Mouse (Mus musculus) left cerebral cortex, postnatal 36 days (tissue): ENCODE measurements at regions not wholly inside any gene's neighbourhood (a gene's known extent, or its start where the extent isn't known, plus 50 kb on each side); places are given as distances from the start of the nearest gene placed in this dataset.
A peak's percentile ranks its signal among the peaks of the same experiment; 100 is the strongest.
"Not testable (repeated sequence)": the region's sequence is repeated elsewhere in the genome, so short reads cannot be mapped to it uniquely, and the experiment has no call there.

Source experiments
- DNase-seq, 2 experiments: peaks; one replicate each; pipeline ENCODE4 v3.0.0; 2021 to 2022; ENCODE audit warnings: low spot score in 2 of 2, mixed read lengths in 1 of 2
- intact Hi-C: fragments of 180-260 bp; cut with DNase I; formaldehyde crosslinking; loops from one replicate; pipeline ENCODE4 v1.15.1; 2025

GRCm38 (mm10) chr8:99763012-99763411 is 346.7 kb upstream of the Cdh8 start:
- DNase-seq: no peak
- intact Hi-C loops: no loop called here

- intact Hi-C loops: no loop called here
- no peak for DNase-seq
These were observed 319.9 kb upstream of the Cdh8 start for GRCm38 (mm10) chr8:99736190-99736589.

GRCm38 (mm10) chr8:99724626-99725218 is 308.5 kb upstream of the Cdh8 start:
- no peak for DNase-seq
- intact Hi-C loops: no loop called here

- DNase-seq: no peak
- intact Hi-C loops: no loop called here
These were observed 302.7 kb upstream of the Cdh8 start for GRCm38 (mm10) chr8:99718927-99719326.

- intact Hi-C loops: no loop called here
- peak in 1 of 2 experiments; percentile 6 for DNase-seq
These were observed 265.4 kb upstream of the Cdh8 start for GRCm38 (mm10) chr8:99681673-99682072.

- intact Hi-C loops, DNase-seq: not testable (repeated sequence)
These were observed 263.1 kb upstream of the Cdh8 start for GRCm38 (mm10) chr8:99679253-99679899.

- intact Hi-C loops, DNase-seq: not testable (repeated sequence)
These were observed 251.4 kb upstream of the Cdh8 start for GRCm38 (mm10) chr8:99667693-99668092.

- intact Hi-C loops: no loop called here
- no peak for DNase-seq
These were observed 235.0 kb upstream of the Cdh8 start for GRCm38 (mm10) chr8:99651302-99651621.

GRCm38 (mm10) chr8:99650587-99651301 is 234.5 kb upstream of the Cdh8 start:
- DNase-seq: no peak
- intact Hi-C loops: no loop called here

- intact Hi-C loops: no loop called here
- DNase-seq: no peak
These were observed 224.3 kb upstream of the Cdh8 start for GRCm38 (mm10) chr8:99640543-99640942.

GRCm38 (mm10) chr8:99630958-99631357 is 214.7 kb upstream of the Cdh8 start:
- DNase-seq, intact Hi-C loops: not testable (repeated sequence)

GRCm38 (mm10) chr8:99621626-99622025 is 205.4 kb upstream of the Cdh8 start:
- no peak for DNase-seq
- intact Hi-C loops: no loop called here

GRCm38 (mm10) chr8:99604327-99604726 is 188.1 kb upstream of the Cdh8 start:
- intact Hi-C loops: loop anchor here (10.0 kb wide), 2 partner anchors 730 to 1170 kb away; no protein-coding TSS in a partner anchor
- DNase-seq: not testable (repeated sequence)

GRCm38 (mm10) chr8:99591308-99592004 is 175.2 kb upstream of the Cdh8 start:
- DNase-seq: no peak
- intact Hi-C loops: no loop called here

GRCm38 (mm10) chr8:99544102-99544501 is 127.8 kb upstream of the Cdh8 start:
- intact Hi-C loops: no loop called here
- no peak for DNase-seq

- peak; percentile 11 for DNase-seq
- intact Hi-C loops: no loop called here
These were observed 116.6 kb upstream of the Cdh8 start for GRCm38 (mm10) chr8:99532686-99533415.

- DNase-seq: no peak
- intact Hi-C loops: no loop called here
These were observed 85.8 kb upstream of the Cdh8 start for GRCm38 (mm10) chr8:99502055-99502454.
